Mouse (Mus musculus): ENCODE results near the gene Xpo4. TPM values are rescaled to one million over a fixed set of nuclear protein-coding genes. Genes with fewer than 3 reads are reported as not detected.

Xpo4 gene
- 36.3 to 42.7 TPM (median 39.4 TPM) in 4 replicates for total RNA-seq (2023)

GRCm38 (mm10) chr14:57664822-57665627, at the start of gene Xpo4:
Gene Xpo4, minus strand, starts transcription at chr14:57665430.

GRCm38 (mm10) chr14:57571155-57572133, 93.8 kb downstream of the Xpo4 start, which contains the start of gene Eef1akmt1:
Gene Eef1akmt1, minus strand, starts transcription at chr14:57571612.

Other genes with a start within 250 kb of the Xpo4 start
- 4.5 to 8.7 TPM (median 7.5 TPM) in 4 replicates for gene Ift88, start 241.4 kb downstream of the Xpo4 start, total RNA-seq (2023)
- gene Il17d, start 140.7 kb downstream of the Xpo4 start, total RNA-seq (2023): not detected in 4 replicates
- 5.5 to 7.1 TPM (median 6.8 TPM) in 4 replicates for gene Eef1akmt1, start 93.8 kb downstream of the Xpo4 start, total RNA-seq (2023)
- 3.9 TPM in 1 of 4 replicates, not detected in the others for gene Gm49361, start 80.7 kb upstream of the Xpo4 start, total RNA-seq (2023)
- 90.9 to 112 TPM (median 93.9 TPM) in 4 replicates for gene Lats2, start 93.0 kb upstream of the Xpo4 start, total RNA-seq (2023)
- gene Sap18, start 132.8 kb upstream of the Xpo4 start, total RNA-seq (2023): 47.8 to 72.3 TPM (median 64.9 TPM) in 4 replicates
- gene Ska3, start 160.8 kb upstream of the Xpo4 start, total RNA-seq (2023): 0.81 to 3.0 TPM (median 1.3 TPM) in 4 replicates
- 43.7 to 57.7 TPM (median 51.2 TPM) in 4 replicates for gene Mrpl57, start 160.8 kb upstream of the Xpo4 start, total RNA-seq (2023)
- gene Zdhhc20, start 224.8 kb upstream of the Xpo4 start, total RNA-seq (2023): 46.5 to 58.0 TPM (median 47.6 TPM) in 4 replicates

All from B cell, adult 62 days (primary cell).